Mouse (Mus musculus) liver, adult 2 months (tissue): ENCODE measurements around the gene Gm20708.

ENCODE experiments used
- CTCF ChIP-seq: fragments of 200-500 bp; IDR thresholded peaks from 2 replicates; pipeline ENCODE4 v1.5.1; 2011; ENCODE audit warnings: low read depth, low read length, control low read depth
- POLR2A ChIP-seq: fragments of 200-500 bp; IDR thresholded peaks from 2 replicates; pipeline ENCODE4 v1.6.1; 2011; ENCODE audit warnings: low read length, control low read depth; ENCODE audit not compliant: insufficient read depth; ENCODE audit errors: extremely low read depth

DNA sequence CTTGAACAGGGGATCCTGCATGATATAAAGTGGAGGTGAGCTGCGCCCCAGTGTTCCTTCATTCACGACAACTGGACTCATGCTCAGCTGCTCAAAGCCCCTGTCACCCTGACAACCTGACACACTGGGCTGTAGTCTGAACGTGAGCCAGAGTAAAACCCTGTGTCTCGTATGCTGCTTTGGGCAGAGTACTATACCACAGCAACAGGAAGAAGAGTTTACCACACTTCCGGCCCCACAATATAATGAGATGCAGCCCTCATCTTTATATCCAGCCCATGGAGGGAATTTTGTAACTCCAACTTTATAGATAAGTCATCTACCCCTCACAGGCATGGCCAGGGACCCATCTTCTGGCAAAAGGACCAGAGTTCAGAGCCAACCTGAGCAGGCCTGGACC lies 32.4 kb upstream of the Gm20708 start:
- no peak for TF ChIP-seq CTCF
- TF ChIP-seq POLR2A, result no peak
